Mouse (Mus musculus) cerebellum, adult 9-11 months (tissue): ENCODE measurements around the gene Srrm4.

Experiments used
- DNase-seq: peaks from one replicate; pipeline ENCODE4 v3.0.0; 2022

Gene Srrm4

DNA sequence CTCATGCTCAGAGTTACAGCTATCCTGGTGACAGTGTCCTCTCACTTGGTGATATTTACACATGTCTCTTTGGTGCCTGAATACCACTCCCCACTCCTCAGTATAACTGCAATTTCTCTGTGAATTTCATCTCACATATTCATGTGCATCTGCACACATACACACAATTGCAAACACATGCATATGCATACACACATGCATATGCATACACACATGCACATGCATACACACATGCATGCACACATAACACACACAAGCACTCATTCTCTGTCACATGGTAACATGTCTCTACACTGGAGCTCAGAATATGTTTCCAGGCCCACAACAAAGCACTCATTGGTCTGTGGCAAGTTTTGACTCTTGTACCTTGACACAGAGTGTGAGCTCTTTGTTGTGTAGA lies 39.0 kb downstream of the Srrm4 start:
- no peak for DNase-seq

GRCm38 (mm10) chr5:116545746-116546145 lies 45.9 kb downstream of the Srrm4 start:
- DNase-seq, result no peak

GRCm38 (mm10) chr5:116542317-116542716 lies 49.3 kb downstream of the Srrm4 start:
- DNase-seq, result no peak

- DNase-seq, result no peak
These were observed 50.5 kb downstream of the Srrm4 start for GRCm38 (mm10) chr5:116541128-116541527.

- DNase-seq, result no peak
These were observed 52.3 kb downstream of the Srrm4 start for GRCm38 (mm10) chr5:116539360-116539759.

GRCm38 (mm10) chr5:116538491-116538890 lies 53.1 kb downstream of the Srrm4 start:
- no peak for DNase-seq

DNA sequence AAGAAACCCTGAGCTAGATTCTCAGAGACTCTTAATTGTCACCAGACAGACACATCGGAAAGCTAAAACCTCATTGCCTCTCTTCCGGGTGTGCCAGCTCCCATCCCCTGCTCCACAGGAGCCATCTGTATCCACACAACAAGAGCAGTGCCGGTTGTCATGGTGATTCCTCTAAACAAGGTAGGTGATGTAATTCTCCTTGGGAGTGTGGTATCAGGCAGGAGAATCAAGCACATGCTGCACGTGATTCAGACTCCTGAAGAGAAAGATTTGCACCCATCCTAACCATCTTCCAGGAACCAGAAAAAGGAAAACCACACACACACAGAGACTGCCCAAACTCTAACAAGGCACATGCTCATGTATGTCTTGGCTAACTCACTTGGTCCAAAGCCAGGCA lies 65.3 kb downstream of the Srrm4 start:
- peak; percentile 86 for DNase-seq

GRCm38 (mm10) chr5:116525308-116525707 lies 66.3 kb downstream of the Srrm4 start:
- DNase-seq, result no peak

DNA sequence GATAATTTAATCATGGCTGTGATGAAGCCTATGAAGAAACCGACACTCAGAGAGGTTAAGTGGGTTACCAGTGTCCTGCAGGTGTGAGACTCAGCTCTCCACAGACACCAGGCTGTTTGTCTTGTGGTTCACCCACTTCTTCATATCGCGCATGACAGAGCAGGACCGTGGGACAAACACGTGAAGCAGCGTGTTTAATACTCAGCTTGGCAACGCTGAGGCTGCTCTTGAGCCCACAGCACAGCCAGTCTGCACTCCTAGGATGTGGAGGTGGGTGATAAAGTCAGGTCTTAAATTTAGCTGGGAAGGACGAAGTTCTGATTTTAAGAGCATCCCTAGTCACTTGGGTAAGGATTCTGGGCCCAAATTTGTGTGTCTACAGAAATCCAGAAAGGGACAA lies 68.1 kb downstream of the Srrm4 start:
- no peak for DNase-seq

DNA sequence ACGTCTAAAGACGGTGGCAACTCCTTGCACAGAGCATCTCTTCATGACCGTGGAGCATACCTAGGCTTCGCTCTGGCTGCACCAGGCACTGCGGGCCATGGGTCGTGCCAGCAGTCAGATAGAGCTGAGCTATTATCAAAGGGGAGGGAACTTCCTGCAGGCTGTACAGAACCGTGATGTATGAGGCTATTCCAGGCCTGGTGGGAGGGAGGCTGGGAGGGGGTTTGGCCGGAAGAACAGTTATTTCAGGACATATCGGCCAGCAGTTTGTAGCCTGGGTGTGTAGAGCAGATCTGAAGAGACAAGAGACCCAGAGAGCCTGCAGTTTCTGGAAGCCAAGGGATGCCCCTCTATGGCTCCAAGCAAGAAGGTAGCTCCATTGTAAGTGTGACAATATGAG lies 68.5 kb downstream of the Srrm4 start:
- DNase-seq, result peak; percentile 45

- DNase-seq, result no peak
These were observed 69.3 kb downstream of the Srrm4 start for GRCm38 (mm10) chr5:116522273-116522672.

DNA sequence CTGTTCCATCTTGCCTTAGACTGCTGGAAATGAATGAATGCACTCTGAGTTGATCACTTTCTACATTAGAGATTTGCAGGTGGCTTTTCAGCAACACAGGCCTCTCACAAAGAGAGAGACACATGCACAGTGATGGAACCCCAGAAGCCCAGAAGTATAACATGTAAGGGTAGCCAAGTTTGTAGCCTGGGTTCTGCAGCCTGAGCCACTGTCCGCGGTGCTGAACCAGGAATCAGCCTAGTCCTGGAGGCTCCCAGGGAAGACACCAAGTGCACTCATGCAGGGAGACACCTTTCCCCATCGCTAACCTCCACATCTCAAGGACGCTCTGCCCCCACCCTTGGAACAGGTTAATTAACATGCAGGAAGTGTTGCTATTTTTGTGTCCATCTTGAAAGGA lies 73.6 kb downstream of the Srrm4 start:
- DNase-seq, result no peak

DNA sequence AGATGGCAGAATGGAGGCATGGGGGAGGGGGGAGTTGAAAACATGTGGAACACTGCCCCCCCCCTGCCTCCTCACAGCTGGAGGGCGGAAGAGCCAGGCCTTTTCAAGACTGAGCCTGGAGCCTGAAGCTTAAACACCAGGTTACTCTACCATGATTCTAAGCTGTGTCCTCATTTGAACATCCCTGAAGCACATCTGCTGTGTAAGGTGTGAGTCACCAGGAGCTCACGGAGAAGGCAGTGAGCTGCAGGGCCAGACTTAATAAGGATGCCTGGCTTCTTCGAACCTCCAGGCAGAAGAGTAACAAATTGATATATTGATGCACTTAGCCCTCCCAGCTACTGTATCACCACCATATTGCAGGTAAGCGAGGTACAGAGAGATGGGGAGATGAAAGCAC lies 79.5 kb downstream of the Srrm4 start:
- DNase-seq, result no peak

GRCm38 (mm10) chr5:116510229-116510628 lies 81.4 kb downstream of the Srrm4 start:
- no peak for DNase-seq

- DNase-seq, result peak; percentile 28
These were observed 90.3 kb downstream of the Srrm4 start for GRCm38 (mm10) chr5:116501342-116501741.

GRCm38 (mm10) chr5:116498880-116499640 lies 92.6 kb downstream of the Srrm4 start:
- DNase-seq, result peak; percentile 84

- DNase-seq, result peak; percentile 47
These were observed 93.8 kb downstream of the Srrm4 start for GRCm38 (mm10) chr5:116497866-116498265.

DNA sequence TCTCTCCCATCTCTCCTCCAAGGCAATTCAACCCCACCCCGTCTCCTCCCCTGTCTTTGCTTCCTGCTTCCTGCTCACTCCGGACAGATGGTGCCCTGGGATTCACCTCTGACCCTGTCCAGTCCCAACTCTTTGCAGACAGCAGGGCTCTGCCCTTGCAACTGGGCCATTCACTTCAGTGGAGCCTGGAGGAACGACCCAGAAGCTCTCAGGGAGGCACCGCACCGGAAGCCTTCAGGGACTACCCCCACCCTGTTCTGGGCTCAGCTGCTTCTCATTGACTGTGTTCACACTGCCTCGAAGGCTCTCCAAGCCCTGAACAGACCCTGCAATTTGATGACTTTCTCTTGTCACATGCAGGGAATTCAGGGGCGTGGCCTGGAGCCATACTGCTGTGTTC lies 94.4 kb downstream of the Srrm4 start:
- peak; percentile 29 for DNase-seq

DNA sequence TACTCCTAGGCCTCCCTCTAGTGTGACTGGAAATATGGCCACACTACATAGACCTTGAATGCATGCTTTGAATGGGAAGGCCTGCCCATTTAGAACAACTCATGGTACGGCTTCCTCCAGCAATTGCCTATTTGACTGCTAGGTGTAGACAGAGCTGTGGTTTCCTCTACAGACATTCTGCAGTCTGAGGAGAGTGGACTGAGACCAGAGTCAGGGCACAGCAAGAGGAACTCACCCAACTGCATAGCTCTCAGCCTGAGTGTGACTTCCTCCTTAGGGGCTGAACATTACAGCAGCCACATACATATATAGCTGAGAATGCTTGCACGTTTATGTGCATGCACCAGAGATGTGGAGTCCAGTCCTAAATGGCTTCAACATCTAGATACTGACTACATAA lies 94.9 kb downstream of the Srrm4 start:
- DNase-seq, result no peak

DNA sequence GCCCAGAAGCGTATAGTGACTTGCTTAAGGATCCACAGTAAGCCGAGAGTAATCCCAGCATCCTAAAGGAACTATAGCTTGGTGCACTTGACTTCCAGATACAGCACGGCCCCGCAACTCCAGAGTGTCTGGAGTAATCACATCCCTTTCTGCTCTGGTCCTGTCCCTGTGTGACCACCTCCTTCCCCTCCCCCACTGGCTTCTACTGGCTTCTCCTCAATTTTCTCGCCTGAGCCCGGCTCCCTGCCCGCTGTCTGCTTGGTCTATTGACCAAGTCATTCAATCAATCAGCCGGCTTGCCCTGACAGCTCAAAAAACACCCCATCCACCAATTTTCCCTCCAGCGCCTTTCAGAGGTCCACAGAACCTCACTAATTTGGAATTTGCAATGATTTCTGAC lies 96.2 kb downstream of the Srrm4 start:
- peak; percentile 34 for DNase-seq

DNA sequence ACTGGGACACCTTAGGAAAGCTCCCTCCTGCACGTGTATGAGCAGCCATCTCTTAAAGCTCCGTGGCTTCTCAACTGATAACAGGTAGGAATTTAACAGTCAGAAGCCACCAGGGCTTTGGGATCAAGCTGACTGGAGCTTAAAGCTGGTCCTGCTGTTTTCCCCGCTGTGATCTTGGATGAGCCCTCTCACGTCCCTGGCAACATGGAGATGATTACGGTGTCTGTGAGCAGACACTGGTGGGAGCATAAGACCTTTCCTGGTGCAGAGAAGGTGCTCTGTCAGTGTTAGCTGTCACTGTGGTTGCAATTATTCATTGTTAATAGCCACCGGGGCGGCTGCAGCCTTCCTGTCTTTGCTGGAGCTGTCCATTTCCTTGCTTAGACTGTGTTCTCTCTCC lies 97.2 kb downstream of the Srrm4 start:
- DNase-seq, result peak; percentile 62

DNA sequence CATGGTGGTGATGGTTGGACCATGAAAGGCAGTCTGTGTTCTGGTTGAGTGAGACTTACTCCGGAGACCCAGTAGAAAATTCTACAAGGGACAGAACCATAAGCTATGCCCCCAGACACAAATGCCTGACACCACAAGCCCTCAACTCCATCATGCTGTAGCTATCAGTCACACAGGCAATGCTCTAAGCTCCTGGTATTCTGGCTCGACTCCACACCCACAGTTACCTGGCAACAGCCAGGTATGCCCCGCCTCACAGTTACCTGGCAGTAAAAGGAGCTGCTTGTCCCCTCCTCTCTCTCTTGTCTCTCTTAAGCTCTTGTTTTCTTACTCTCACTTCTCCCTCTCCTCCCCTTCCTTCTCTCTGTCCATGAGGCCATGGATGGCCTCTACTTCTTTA lies 98.9 kb downstream of the Srrm4 start:
- DNase-seq, result peak; percentile 29

DNA sequence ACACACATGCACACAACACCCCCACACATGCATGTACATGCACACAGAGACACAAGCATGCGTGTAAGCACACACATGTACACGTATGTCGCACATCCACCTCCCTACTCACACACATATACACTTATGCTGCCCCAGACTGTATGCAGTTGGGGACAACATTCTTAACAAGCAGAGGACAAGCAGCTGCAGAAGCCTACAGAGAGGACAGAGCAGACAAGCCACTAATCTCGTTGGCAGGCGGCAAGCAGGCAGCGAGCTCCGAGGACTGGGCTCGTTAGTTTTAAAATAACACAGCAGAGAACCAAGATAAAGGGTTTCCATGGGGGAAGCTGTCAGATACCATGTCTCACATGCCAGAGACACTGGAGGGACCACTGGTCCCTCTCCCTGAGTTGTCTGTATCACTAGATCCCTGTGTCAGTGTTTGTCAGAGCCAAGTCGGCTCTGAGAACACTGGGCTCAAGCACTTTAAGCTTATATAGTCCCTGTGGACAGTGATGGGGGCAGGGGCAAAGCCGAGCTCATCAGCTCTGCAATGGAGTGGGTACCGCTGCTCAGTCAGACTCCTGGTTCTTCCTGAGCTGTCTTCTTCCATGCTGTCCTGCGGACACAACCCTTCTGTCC lies 99.7 kb downstream of the Srrm4 start:
- DNase-seq, result no peak

DNA sequence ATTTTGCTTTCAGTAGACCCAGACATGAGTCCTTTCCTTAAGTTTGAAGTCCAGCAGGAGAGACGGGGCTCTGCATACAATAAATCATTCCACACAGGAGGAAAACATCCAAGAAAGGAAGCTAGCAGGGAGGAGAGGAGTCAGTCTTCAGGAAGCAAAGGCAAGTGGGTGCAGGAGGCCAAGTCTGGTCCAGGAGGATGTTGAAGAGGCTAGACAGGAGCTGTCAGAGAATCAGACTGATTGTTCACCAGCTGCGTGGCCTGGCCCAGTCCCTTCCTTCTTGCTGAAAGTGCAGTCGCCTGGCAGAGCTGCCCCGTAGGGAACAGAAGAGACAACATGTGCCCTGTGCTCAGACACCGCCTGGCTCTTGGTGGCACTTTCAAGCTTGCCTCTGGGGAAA lies 100.8 kb downstream of the Srrm4 start:
- peak; percentile 35 for DNase-seq

GRCm38 (mm10) chr5:116489621-116490020 lies 102.0 kb downstream of the Srrm4 start:
- DNase-seq, result no peak
